Mouse (Mus musculus): ENCODE data around the gene Fry. TPM values are rescaled to one million over a fixed set of nuclear protein-coding genes. Genes with fewer than 3 reads are reported as not detected.

Gene Fry
- polyA plus RNA-seq (2014; fragmentation: Illumina TruSeq; extraction: RNeasy Lipid Tissue Mini Kit (QIAGEN cat#74804); ENCODE audit: low read depth, low replicate concordance) = 27.8 TPM

GRCm38 (mm10) chr5:150118455-150119241, at the start of gene Fry:
Fry (plus strand) TSS chr5:150118645.

GRCm38 (mm10) chr5:150518064-150518463, 399.6 kb downstream of the Fry start, which contains the start of gene Zar1l:
Zar1l (minus strand) TSS chr5:150518164.

GRCm38 (mm10) chr5:150521937-150522866, 403.8 kb downstream of the Fry start, which contains the start of gene Brca2:
Brca2 (plus strand) TSS chr5:150522630.

Other genes starting within 250 kb of the Fry start
- 0.35 TPM for gene Rxfp2, start 100.0 kb upstream of the Fry start, polyA plus RNA-seq (2014; fragmentation: Illumina TruSeq; extraction: RNeasy Lipid Tissue Mini Kit (QIAGEN cat#74804); ENCODE audit: low read depth, low replicate concordance)